Mouse (Mus musculus) MEL (cell line): ENCODE measurements around the gene Tmem8.

Experiments used
- CTCF ChIP-seq, 3 experiments: IDR thresholded peaks in 2 of 3; conservative IDR thresholded peaks in 1 of 3; 2 replicates each; pipeline ENCODE4 v1.5.1; 2011 to 2012; ENCODE audit warnings: low read length in 3 of 3, low read depth in 2 of 3, mild to moderate bottlenecking in 2 of 3, improper control_type of control experiment in 1 of 3, inconsistent platforms in 1 of 3, mixed read lengths in 1 of 3, moderate library complexity in 1 of 3; ENCODE audit not compliant: control insufficient read depth in 1 of 3, insufficient read depth in 1 of 3, poor library complexity in 1 of 3, severe bottlenecking in 1 of 3
- EP300 ChIP-seq, 2 experiments: IDR thresholded peaks; 2 replicates each; pipeline ENCODE4 v1.6.1; 2011; ENCODE audit warnings: improper control_type of control experiment in 2 of 2, low read length in 2 of 2, low read depth in 1 of 2, mild to moderate bottlenecking in 1 of 2
- ETS1 ChIP-seq: IDR thresholded peaks from 2 replicates; pipeline ENCODE4 v1.6.1; 2012; ENCODE audit warnings: low read depth, mild to moderate bottlenecking, inconsistent platforms, low read length, improper control_type of control experiment, moderate library complexity
- GATA1 ChIP-seq: IDR thresholded peaks from 2 replicates; pipeline ENCODE4 v1.6.1; 2011; ENCODE audit warnings: low read depth, low read length, improper control_type of control experiment
- MAFK ChIP-seq: IDR thresholded peaks from 2 replicates; pipeline ENCODE4 v1.6.1; 2011; ENCODE audit warnings: low read depth, mild to moderate bottlenecking, low read length, improper control_type of control experiment, borderline replicate concordance
- MYC ChIP-seq: IDR thresholded peaks from 2 replicates; pipeline ENCODE4 v1.6.1; 2011; ENCODE audit warnings: low read depth, mild to moderate bottlenecking, low read length, improper control_type of control experiment, moderate library complexity
- POLR2A ChIP-seq, 2 experiments: IDR thresholded peaks; 2 replicates each; pipeline ENCODE4 v1.6.1; 2011 to 2012; ENCODE audit warnings: low read length in 2 of 2, mild to moderate bottlenecking in 2 of 2, control low read depth in 1 of 2, improper control_type of control experiment in 1 of 2, low read depth in 1 of 2, moderate library complexity in 1 of 2; ENCODE audit not compliant: control insufficient read depth in 1 of 2, insufficient read depth in 1 of 2, poor library complexity in 1 of 2
- RAD21 ChIP-seq: IDR thresholded peaks from 2 replicates; pipeline ENCODE4 v1.6.1; 2011; ENCODE audit warnings: mild to moderate bottlenecking, low read depth, low read length, improper control_type of control experiment
- TCF12 ChIP-seq: IDR thresholded peaks from 2 replicates; pipeline ENCODE4 v1.6.1; 2014; ENCODE audit warnings: low read depth, mild to moderate bottlenecking, inconsistent platforms, low read length, improper control_type of control experiment, moderate library complexity
- USF1 ChIP-seq: IDR thresholded peaks from 2 replicates; pipeline ENCODE4 v1.6.1; 2014; ENCODE audit warnings: low read depth, mild to moderate bottlenecking, inconsistent platforms, low read length, improper control_type of control experiment, moderate library complexity

DNA sequence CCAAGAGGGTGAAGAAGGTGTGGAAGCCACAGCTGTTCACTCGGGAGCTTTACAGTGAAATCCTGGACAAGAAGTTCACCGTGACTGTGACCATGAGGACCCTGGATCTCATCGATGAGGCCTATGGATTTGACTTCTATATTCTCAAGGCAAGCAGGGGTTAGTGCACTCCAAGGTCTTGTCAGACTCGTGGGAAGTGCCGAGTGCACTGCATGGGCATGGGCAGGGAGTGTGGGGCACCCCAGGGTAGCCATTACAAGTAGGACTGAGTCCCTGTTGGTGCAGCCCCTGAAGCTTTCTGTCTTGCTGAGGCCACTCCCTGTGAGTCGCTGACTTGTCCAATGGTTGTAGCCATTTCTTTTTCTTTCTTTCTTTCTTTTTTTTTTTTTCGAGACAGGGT lies 11.5 kb downstream of the Tmem8 start:
- TF ChIP-seq CTCF (IDR thresholded peaks at IDR 0.05 in 2 of 3, conservative IDR thresholded peaks at IDR 0.05 in 1 of 3; ENCODE audit: control insufficient read depth in 1 of 3, insufficient read depth in 1 of 3, low read depth in 2 of 3, low read length in 3 of 3, poor library complexity in 1 of 3, severe bottlenecking in 1 of 3) (no peak), GATA1 (no peak), POLR2A (IDR thresholded peaks at IDR 0.05; ENCODE audit: control insufficient read depth in 1 of 2, insufficient read depth in 1 of 2, low read depth in 1 of 2, low read length in 2 of 2, poor library complexity in 1 of 2) (no peak), MAFK (no peak), USF1 (no peak), ETS1 (no peak), EP300 (IDR thresholded peaks at IDR 0.05; ENCODE audit: low read depth in 1 of 2, low read length in 2 of 2) (no peak), RAD21 (no peak), TCF12 (no peak), MYC (no peak)
